Mouse (Mus musculus): ENCODE measurements around the gene Asic2. TPM values are rescaled to one million over a fixed set of nuclear protein-coding genes. Genes with fewer than 3 reads are reported as not detected.

Gene Asic2
- total RNA-seq, 2 experiments from 2014 or later: 82.0 to 86.5 TPM

GRCm38 (mm10) chr11:80846115-80846514 lies 1122.1 kb downstream of the Asic2 start:
- DNase-seq (ENCODE audit: extremely low spot score in 1 of 2, low spot score in 2 of 2): no peak
- intact Hi-C loops (cut with DNase I): no loop called here

DNA sequence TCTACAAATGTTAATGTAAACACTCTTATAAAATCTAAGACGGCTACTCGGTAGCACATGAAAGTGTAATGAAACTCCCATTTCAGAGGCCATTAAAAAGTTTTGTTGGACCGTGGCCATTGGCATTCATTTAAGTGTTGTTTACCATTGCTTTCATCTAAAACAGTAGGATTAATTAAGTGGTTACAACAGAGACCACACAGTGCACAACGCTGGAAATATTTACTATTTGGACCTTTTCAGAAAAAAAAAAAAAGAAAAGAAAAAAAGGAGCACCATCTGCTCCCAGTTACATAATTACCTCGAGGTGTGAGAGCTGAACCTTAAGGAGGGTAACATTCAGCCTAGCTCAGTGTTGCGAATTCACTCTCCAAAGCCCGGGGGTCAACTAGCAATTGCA lies 1122.8 kb downstream of the Asic2 start:
- intact Hi-C loops (cut with DNase I): no loop called here
- no peak for DNase-seq (ENCODE audit: extremely low spot score in 1 of 2, low spot score in 2 of 2)

GRCm38 (mm10) chr11:80843435-80843834 lies 1124.8 kb downstream of the Asic2 start:
- intact Hi-C loops (cut with DNase I): no loop called here
- no peak for DNase-seq (ENCODE audit: extremely low spot score in 1 of 2, low spot score in 2 of 2)

GRCm38 (mm10) chr11:80838724-80839123 lies 1129.5 kb downstream of the Asic2 start:
- no peak for DNase-seq (ENCODE audit: extremely low spot score in 1 of 2, low spot score in 2 of 2)
- intact Hi-C loops (cut with DNase I): no loop called here

- intact Hi-C loops (cut with DNase I): no loop called here
- no peak for DNase-seq (ENCODE audit: extremely low spot score in 1 of 2, low spot score in 2 of 2)
These were observed 1132.4 kb downstream of the Asic2 start for GRCm38 (mm10) chr11:80835841-80836240.

- no peak for DNase-seq (ENCODE audit: extremely low spot score in 1 of 2, low spot score in 2 of 2)
- intact Hi-C loops (cut with DNase I): no loop called here
These were observed 1132.9 kb downstream of the Asic2 start for GRCm38 (mm10) chr11:80835395-80835794.

Other genes starting within 250 kb of the Asic2 start
- under 1 TPM in 1 of 2 experiments, not detected in 1; 0.12 TPM for gene 5530401A14Rik, start 107.8 kb downstream of the Asic2 start, total RNA-seq (2021)
- not detected for gene Ccl2, start 67.1 kb upstream of the Asic2 start, total RNA-seq (2021)
- not detected for gene Gm17268, start 70.1 kb upstream of the Asic2 start, total RNA-seq (2021)
- gene Ccl7, start 77.3 kb upstream of the Asic2 start, total RNA-seq (2021): not detected
- gene Ccl11, start 89.4 kb upstream of the Asic2 start, total RNA-seq (2021): under 1 TPM; 0.32 to 0.87 TPM
- gene Ccl12, start 133.4 kb upstream of the Asic2 start, total RNA-seq (2021): not detected
- gene Ccl8, start 146.7 kb upstream of the Asic2 start, total RNA-seq (2021): not detected

Measured in left cerebral cortex, postnatal 10 days (tissue).